Mouse (Mus musculus) gastrocnemius, postnatal 10 days (tissue): Measurements from ENCODE around the gene Zfp12. TPM values are rescaled to one million over a fixed set of nuclear protein-coding genes. Genes with fewer than 3 reads are reported as not detected.

Source experiments
- total RNA-seq, 2 experiments: library from RNA; stranded (reverse); gene quantifications; 2 replicates each; pipeline ENCODE4 v1.2.3; 2021

The Zfp12 gene
- total RNA-seq, 2 experiments from 2014 or later, result 10.5 to 11.6 TPM

Other genes starting within 250 kb of the Zfp12 start
- 10 to 100 TPM; 22.1 to 25.9 TPM for gene Rnf216, start 122.2 kb upstream of the Zfp12 start, total RNA-seq
- gene Olfr718-ps1, start 87.6 kb upstream of the Zfp12 start, total RNA-seq, result not detected
- 1 to 10 TPM; 6.9 to 8.6 TPM for gene Rbak, start 54.4 kb upstream of the Zfp12 start, total RNA-seq
- gene Spdye4b, start 54.1 kb upstream of the Zfp12 start, total RNA-seq, result not detected
- not detected for gene Spdye4a, start 8.3 kb upstream of the Zfp12 start, total RNA-seq
- gene Zfp316, start 34.9 kb downstream of the Zfp12 start, total RNA-seq, result 1 to 10 TPM; 4.4 to 4.5 TPM
- under 1 TPM; 0.66 to 0.75 TPM for gene Zfp853, start 58.5 kb downstream of the Zfp12 start, total RNA-seq
- gene E130309D02Rik, start 80.2 kb downstream of the Zfp12 start, total RNA-seq, result 10 to 100 TPM; 10.6 to 11.6 TPM
- 10 to 100 TPM; 35.0 to 37.5 TPM for gene Zdhhc4, start 94.1 kb downstream of the Zfp12 start, total RNA-seq
- under 1 TPM; 0.05 to 0.11 TPM for gene Grid2ip, start 122.2 kb downstream of the Zfp12 start, total RNA-seq
- gene Kdelr2, start 168.7 kb downstream of the Zfp12 start, total RNA-seq, result 100 to 1,000 TPM in 1 of 2 experiments, 10 to 100 TPM in 1; 89.0 to 110 TPM
- gene Daglb, start 229.4 kb downstream of the Zfp12 start, total RNA-seq, result 1 to 10 TPM; 4.2 to 5.7 TPM